Mouse (Mus musculus): ENCODE data around the gene Usp47.

DNA sequence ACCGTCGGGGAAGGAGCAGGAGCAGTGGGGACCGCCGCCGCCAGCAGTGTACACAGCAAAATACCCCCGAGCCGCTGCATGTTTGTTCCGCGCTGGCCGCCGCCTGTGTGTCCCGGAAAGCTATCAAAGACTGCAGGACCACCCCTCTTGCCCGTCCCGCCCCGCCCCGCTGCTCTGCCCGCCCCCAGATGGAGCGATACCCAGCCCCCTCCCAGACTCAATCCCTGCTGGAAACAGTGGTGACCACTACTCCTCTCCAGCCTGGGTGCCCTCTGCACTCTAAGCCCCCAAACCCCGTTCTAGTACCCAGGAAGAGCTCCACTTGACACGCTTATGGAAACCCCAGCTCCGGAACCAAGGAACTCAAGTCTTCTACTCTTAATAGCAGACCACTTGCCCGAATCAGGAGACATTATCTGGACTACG, 135.0 kb downstream of the Usp47 start:
- TF ChIP-seq POLR2A (IDR thresholded peaks at IDR 0.05; ENCODE audit: low read depth, low read length) (no peak), CTCF (IDR thresholded peaks at IDR 0.05; ENCODE audit: extremely low read depth, insufficient read length, insufficient replicate concordance, low read depth, low read length) (no peak)
